Mouse (Mus musculus) WW6 (cell line): Measurements from ENCODE around the gene Cct8l1.

ENCODE experiments used
- DNase-seq: peaks from one replicate; pipeline ENCODE4 v3.0.0-alpha.2; 2013; ENCODE audit warnings: low read depth, low spot score

Cct8l1 gene

GRCm38 (mm10) chr5:25515767-25516166 lies at the start of gene Cct8l1:
TSS of gene Cct8l1 (plus strand) at chr5:25516067.
- DNase-seq, result no peak

DNA sequence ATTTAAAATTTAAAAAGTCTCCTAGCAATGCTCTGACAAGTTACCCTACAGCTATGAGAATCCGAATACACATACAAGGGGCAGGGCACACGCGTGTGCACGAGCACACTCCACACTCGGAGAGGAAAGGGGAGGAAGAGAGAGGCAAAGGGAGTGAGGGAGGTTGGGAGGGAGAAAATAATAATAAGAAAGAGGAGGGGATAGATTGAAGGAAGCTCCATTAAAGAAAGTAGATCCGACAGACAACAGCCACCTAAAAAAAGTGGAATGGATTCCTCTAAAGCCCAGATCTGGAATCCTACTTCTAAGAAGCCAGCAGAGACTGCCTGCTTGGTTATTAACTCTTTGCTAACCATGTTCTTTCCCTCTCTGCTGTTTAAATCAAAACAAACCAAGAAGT lies 43.8 kb upstream of the Cct8l1 start:
- no peak for DNase-seq

DNA sequence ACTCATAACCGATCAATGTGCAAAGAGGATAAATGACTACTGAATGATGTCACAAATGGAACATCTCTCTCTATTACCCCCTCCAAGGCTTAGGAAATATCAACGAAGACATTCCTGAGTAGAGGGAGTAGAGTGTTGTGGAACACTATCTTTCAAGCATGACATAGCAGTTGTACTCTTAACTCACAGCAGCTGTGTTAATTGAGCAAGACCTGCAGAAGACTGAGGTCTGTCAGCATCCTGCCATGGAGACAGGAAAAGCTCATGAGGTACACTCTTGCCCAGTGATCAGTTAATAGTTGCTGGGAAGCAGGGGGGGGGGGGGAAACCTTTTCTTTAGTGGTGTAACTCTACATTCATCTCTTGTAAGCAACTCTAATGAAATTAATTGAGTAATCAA lies 40.1 kb upstream of the Cct8l1 start:
- no peak for DNase-seq

- no peak for DNase-seq
Measured at GRCm38 (mm10) chr5:25478863-25479262, 37.0 kb upstream of the Cct8l1 start.

DNA sequence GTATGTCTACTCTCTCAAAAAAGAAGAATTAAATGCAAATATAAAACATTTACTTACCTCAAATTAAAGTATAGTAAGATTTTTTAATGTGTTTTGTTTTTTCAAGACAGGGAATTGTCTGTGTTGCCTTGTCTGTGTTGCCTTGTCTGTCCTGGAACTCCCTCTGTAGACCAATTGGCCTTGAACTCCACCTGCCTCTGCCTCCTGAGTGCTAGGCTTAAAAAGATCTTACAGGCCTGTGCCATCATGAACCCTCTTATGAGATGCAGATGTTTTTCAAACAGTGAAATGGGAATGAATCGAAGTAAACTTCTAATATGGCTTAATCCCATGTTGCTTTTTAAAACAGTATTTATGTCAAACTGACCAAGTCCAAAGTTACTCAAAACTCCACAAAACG lies 19.2 kb upstream of the Cct8l1 start:
- DNase-seq, result no peak

DNA sequence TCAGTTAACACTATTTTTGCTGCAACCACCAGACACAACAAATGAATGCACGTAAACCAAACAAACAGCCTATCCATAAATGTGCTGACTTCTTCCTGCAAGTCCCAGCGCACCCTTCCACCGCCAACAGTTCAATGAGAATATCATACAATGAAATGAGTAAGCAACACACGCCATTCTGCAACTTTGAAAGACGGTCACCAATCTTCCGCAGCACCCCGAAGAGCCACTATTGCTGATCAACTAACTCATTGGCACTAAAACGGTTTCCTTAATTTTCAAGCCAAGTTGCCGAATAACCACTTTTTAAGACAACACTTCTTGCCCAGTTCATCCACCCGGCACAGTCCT lies 18.5 kb upstream of the Cct8l1 start:
- no peak for DNase-seq

- no peak for DNase-seq
Measured at GRCm38 (mm10) chr5:25497720-25498345, 18.0 kb upstream of the Cct8l1 start.

GRCm38 (mm10) chr5:25498346-25498820 lies 17.5 kb upstream of the Cct8l1 start, which contains the start of gene Kmt2c:
TSS of gene Kmt2c (minus strand) at chr5:25498783.
- no peak for DNase-seq

DNA sequence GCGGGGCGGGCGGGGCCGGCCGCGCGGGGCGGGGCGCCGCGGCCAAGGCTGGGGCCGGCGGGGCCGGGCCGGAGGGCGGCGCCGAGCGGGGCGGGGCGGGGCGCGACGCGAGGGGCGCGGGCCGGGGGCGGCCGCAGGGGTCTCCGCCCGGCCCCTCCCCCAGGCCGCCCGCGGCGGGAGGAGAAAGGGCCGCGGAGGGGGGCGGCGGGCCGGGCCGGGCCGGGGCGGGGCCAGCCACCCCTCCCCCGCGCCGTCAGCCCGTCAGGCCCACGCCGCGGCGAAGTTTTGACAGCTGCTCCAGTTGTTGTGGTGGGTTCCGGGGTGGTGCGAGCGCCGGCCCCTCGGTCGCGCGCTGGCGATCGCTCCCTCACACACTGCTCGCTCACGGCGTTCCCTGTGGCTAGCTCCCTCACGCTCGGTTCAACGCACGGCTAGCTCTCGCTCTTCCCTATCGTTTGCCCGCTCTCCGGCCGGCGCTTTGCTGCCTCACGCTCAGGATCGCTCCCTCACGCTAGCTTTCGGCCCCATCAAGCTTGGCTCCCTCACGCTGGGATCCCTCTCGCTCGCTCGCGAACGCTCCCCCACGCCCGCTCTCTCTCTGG lies 16.9 kb upstream of the Cct8l1 start:
- DNase-seq, result peak; percentile 55

DNA sequence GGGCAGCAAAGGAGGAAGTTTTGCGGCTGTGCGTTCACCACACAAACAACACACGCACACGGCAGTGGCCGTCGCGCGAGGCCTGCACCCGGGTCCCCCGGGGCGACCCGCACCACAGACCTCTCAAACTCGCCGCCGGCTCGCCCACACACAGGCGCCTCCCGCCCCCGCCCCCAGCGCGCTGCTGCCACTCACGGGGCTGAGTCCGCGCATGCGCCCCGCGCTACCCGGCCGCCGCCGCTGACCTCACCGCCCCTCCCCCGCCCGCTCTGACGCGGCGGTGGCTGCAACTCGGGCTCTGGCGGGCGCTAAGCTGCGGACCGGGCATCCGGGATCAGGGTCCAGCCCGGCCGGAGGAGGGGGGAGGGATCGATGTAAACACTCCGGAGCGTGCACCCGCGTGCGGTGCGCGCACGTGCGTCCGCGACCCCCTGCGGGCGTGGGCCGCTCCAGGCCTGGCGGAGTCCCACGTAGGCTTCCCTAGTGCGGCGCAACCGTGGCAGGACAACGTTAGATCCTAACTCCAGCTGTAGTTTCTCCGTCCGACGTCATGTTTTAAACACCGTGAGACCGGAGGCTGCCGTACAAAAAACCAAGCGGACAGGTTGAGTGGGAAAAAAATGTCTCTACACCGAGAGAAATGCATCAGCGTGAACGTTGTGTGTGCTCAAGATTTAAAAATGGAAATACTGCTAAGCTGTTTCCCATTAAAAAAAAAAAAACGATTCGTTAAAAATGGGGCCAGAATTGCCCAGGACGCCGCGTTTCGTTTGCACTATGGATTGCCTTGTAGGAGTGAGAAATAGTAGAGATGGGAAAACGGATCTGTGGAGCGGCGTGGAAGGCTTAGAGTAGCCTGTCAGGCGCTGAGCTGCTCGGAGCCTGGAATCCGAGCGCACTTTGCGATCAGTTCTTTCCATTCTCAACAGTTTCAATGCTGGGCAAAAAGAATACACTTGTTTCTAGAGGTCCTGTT lies 16.2 kb upstream of the Cct8l1 start:
- DNase-seq, result peak; percentile 89

DNA sequence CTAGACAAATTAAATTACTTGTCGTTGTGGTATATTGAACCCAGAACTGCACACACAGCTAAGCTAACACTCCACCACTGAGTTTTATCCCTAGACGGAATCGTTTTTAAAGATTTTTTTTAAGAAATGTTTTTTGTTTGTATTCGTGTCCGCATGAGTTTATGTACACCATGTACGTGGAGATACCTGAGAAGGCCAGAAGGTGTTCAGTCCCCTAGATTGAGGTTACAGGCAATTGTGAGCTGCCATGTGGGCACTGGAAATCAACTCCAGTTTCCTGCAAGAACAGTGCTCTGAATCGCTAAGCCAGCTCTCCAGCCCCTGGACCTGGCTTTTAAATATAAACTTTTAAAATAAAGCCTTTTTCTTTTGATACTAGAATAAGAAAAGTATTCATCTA lies 15.2 kb upstream of the Cct8l1 start:
- no peak for DNase-seq

- no peak for DNase-seq
Measured at GRCm38 (mm10) chr5:25506041-25506440, 9.8 kb upstream of the Cct8l1 start.

DNA sequence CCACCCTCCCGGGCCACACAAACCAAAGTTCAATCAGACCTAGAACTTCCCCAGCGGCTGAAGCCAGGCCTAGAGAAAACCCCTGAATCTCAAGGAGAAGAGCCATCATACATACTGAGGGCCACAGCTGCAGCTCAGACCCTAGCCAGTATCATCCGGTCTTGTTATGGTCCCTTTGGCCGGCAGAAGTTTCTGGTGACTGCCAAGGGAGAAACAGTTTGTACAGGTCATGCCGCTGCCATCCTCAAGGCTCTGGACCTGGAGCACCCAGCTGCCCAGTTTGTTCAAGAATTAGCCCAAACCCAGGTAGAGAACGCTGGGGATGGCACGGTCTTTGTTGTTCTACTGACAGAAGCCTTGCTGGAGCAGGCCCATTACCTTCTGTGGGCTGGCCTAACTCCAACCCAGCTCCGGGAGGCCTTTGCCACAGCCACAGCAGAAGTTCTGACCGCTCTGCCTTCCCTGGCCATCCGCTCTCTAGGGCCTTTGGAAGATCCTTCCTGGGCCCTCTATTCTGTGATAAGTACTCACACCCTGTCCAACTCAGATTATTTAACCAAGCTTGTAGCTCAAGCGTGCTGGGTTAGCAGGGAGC lies 531 bp downstream of the Cct8l1 start:
- no peak for DNase-seq

GRCm38 (mm10) chr5:25517550-25517949 lies 1.7 kb downstream of the Cct8l1 start:
- no peak for DNase-seq

- DNase-seq, result no peak
Measured at GRCm38 (mm10) chr5:25519820-25520219, 4.0 kb downstream of the Cct8l1 start.

DNA sequence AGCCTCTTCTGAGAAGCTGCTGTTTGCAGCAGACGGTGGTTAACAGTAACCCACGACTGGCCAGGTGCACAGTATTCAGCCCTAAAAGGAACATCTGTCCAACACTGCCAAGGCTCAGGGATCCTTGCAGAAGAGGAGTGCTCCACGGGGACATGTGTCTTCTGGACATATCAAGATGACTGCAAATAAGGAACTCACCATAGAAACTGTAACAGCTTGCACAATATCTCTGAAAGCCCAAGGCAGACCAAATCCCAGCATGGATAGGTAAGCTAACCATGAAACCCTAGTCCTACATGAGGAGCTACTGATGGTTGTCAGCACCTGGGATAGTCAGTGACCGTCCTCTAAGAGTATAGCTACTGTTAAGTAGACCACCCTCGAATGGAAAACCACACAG lies 5.6 kb downstream of the Cct8l1 start:
- no peak for DNase-seq

- DNase-seq, result peak; percentile 78
Measured at GRCm38 (mm10) chr5:25526116-25526515, 10.2 kb downstream of the Cct8l1 start.

DNA sequence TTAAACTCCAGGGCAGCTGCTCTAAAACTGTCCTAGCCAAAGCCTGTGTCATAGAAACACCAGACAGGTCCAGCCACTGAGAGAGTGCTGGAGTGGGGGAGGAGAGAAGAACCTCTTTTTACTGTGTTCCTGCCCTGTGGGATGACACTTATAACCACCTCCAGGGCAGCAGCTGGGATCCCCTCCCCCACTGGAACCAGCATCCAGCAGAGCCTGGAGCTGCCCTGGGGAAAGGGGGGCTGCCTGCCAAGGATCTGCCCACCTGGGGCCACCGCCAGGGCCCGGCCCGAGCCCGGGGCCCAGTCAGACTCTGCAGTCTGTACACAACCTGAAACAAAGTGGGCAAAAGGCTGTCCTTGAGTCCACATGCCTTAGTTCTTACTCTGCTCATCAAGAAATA lies 11.1 kb downstream of the Cct8l1 start:
- no peak for DNase-seq

DNA sequence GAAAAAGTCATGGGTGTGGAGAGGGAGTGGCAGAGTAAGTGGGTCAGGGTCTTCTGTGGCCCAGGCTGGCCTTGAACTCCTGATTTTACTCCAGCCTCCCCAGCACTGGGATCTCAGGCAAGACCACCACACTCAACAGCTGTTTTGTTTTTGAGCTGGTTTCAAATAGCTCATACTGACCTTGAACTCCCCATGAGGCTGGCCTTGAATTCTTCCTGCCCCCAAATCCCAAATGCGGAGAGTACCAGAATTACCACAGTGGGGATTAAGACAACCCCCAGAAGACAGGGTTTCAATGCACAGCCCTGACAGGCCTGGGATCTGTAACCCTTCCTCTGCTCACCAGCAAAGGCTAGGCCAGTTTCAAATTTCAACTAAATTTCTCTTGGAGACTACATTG lies 12.1 kb downstream of the Cct8l1 start:
- DNase-seq, result no peak

GRCm38 (mm10) chr5:25528851-25529528 lies 13.1 kb downstream of the Cct8l1 start:
- DNase-seq, result no peak
